Mouse (Mus musculus) left cerebral cortex, postnatal 10 days (tissue): ENCODE data around the gene Sox21. TPM values are rescaled to one million over a fixed set of nuclear protein-coding genes. Genes with fewer than 3 reads are reported as not detected.

Experiments
- microRNA-seq: library from miRNA; unstranded; fragments of <30 nt; microRNA quantifications from one replicate; pipeline ENCODE4 v1.2.0, GENCODE M21; 2022
- total RNA-seq, 2 experiments: library from RNA; stranded (reverse); gene quantifications; 2 replicates each; pipeline ENCODE4 v1.2.3; 2021

Sox21 gene
- total RNA-seq, 2 experiments from 2014 or later: 6.2 to 9.7 TPM

Small RNAs within 50 kb of the gene (microRNA-seq; reads per million reads assigned to microRNA genes)
- not detected for gene Mir6241

Other genes starting within 250 kb of the Sox21 start
- under 1 TPM; 0.18 to 0.21 TPM for gene Dct, start 184.8 kb downstream of the Sox21 start, total RNA-seq
- 1 to 10 TPM; 8.7 to 9.6 TPM for gene Tgds, start 104.3 kb downstream of the Sox21 start, total RNA-seq
- gene Gpr180, start 99.9 kb downstream of the Sox21 start, total RNA-seq: 10 to 100 TPM; 33.1 to 33.3 TPM
- not detected for gene Gm9376, start 29.9 kb upstream of the Sox21 start, total RNA-seq